Mouse (Mus musculus) liver, embryonic 13.5 days (tissue): ENCODE results near the gene Fitm1. TPM values are rescaled to one million over a fixed set of nuclear protein-coding genes. Genes with fewer than 3 reads are reported as not detected.

ENCODE experiments used
- ATAC-seq: fragments of 200-750 bp; cut with Nextera tagmentation; 2 replicates; pipeline ENCODE4 v1.8.0; 2017; ENCODE audit warnings: low read depth, mild to moderate bottlenecking, moderate number of reproducible peaks, moderate library complexity
- DNase-seq: peaks from one replicate; pipeline ENCODE4 v3.0.0; 2022
- H3K27ac ChIP-seq: fragments of 300-500 bp; sonication (generic); 2 replicates; pipeline ENCODE4 v1.5.1; 2015; ENCODE audit warnings: moderate library complexity, mild to moderate bottlenecking, inconsistent platforms
- H3K27me3 ChIP-seq: fragments of 300-500 bp; sonication (generic); 2 replicates; pipeline ENCODE4 v1.6.1; 2015; ENCODE audit warnings: mild to moderate bottlenecking, inconsistent platforms
- H3K36me3 ChIP-seq: fragments of 300-500 bp; sonication (generic); 2 replicates; pipeline ENCODE4 v1.6.1; 2015; ENCODE audit warnings: mild to moderate bottlenecking, inconsistent platforms
- H3K4me1 ChIP-seq: fragments of 300-500 bp; sonication (generic); replicated peaks from 2 replicates; pipeline ENCODE4 v1.6.1; 2015; ENCODE audit warnings: inconsistent platforms
- H3K4me2 ChIP-seq: fragments of 300-500 bp; sonication (generic); 2 replicates; pipeline ENCODE4 v1.6.1; 2015; ENCODE audit warnings: inconsistent platforms, mild to moderate bottlenecking, moderate library complexity
- H3K4me3 ChIP-seq: fragments of 300-500 bp; sonication (generic); replicated peaks from 2 replicates; pipeline ENCODE4 v1.5.1; 2015; ENCODE audit warnings: mild to moderate bottlenecking, inconsistent platforms
- H3K9ac ChIP-seq: fragments of 300-500 bp; sonication (generic); 2 replicates; pipeline ENCODE4 v1.6.1; 2015; ENCODE audit warnings: mild to moderate bottlenecking, inconsistent platforms
- H3K9me3 ChIP-seq: fragments of 300-500 bp; sonication (generic); replicated peaks from 2 replicates; pipeline ENCODE4 v1.6.1; 2016; ENCODE audit warnings: inconsistent platforms
- WGBS: fragments of 180-500 bp; shearing (Covaris S2); methylation state at CpG from one replicate; pipeline ENCODE4 v1.1.7; 2015; ENCODE audit not compliant: insufficient replicate concordance; 5-methylcytosine and 5-hydroxymethylcytosine counted together
- polyA plus RNA-seq: library from polyadenylated mRNA; unstranded; fragments of >200 nt; fragmentation: Nextera tagmentation; extraction: Ambion mirVana; gene quantifications from 2 replicates; pipeline ENCODE4 v1.2.1, GENCODE M21; 2015

Fitm1 gene
- polyA plus RNA-seq, 1 experiment from 2014 or later, result 0.51 TPM

DNA sequence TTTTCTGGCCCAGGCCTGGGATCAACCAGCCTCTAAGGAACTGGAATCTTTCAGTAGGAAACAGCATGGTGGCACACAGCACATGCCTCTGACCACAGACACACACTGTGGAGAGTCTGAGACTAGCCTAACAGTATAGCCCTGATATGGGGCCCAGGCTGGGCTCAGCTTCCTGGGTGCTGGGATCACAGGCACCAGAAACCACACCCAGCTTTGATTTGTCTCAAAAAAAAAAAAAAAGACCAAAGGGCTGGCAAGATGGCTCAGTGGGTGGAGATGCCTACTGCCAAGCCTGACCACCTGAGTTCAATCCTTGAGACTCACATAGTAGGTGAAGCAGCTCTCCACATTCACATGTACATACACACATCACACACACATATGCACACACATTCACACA lies 20.8 kb upstream of the Fitm1 start:
- no peaks in the 10 kb centered on the region for H3K9me3 ChIP-seq
- H3K4me1 ChIP-seq, result peaks cover 50% of the 10 kb centered on the region
- DNase-seq (no peak), ATAC-seq (no peak)
- H3K36me3 ChIP-seq, result peaks cover 9% of the 10 kb centered on the region
- H3K9ac ChIP-seq, result no peak overlapping the region
- H3K27ac ChIP-seq, result no peak overlapping the region
- H3K4me2 ChIP-seq, result no peak overlapping the region
- H3K27me3 ChIP-seq, result no peaks in the 10 kb centered on the region
- no peak overlapping the region for H3K4me3 ChIP-seq

DNA sequence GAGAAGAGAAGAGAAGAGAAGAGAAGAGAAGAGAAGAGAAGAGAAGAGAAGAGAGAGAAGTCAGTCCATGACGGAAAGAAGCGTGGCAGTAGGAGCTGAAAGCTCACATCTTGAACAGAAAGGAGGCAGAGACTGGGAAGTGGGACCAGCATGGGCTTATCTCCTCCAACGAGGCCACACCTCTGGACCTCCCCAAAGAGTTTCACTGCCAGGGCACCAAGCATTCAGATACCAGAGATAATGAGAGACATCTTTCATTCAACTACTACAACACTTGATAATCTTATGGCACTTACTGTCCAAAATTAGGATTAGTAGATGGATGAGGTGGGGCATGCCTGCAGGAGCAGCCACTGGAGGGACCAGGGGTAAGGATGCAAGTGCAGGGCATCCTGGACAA lies 19.6 kb upstream of the Fitm1 start:
- WGBS, result 56% methylated on average over 3 of the region's 3 CpGs
- Histone ChIP-seq H3K27me3 (no peaks in the 10 kb centered on the region), H3K4me2 (no peak overlapping the region), H3K27ac (no peak overlapping the region; the same call in 1 of the 2 replicates), H3K9ac (no peak overlapping the region), H3K36me3 (no peaks in the 10 kb centered on the region), H3K9me3 (no peaks in the 10 kb centered on the region), H3K4me1 (peaks cover 50% of the 10 kb centered on the region), H3K4me3 (no peak overlapping the region)
- DNase-seq (no peak), ATAC-seq (no peak)

DNA sequence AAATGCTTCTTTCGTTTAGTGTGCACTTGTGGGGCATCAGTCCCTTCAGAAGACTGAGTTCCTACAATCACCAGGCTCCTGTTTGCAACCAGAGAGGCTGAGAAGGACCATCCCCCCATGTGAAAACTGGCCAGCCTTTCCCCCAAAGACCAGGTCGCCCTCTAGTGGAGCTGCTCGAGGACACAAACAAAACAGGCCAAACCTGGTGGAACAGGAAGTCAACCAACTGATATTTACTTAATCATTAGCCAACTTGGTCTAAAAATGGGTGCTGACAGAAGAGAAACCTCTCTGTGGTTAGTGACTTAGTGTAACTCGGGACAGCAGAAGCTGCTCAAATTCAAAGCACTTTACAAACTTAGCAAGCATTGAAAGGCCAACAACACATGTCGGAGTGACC lies 18.4 kb upstream of the Fitm1 start:
- H3K36me3 ChIP-seq, result 0 out of 2 replicates have a peak, but pooled peaks cover 3% of the 10 kb centered on the region
- no peaks in the 10 kb centered on the region for H3K27me3 ChIP-seq
- no peak overlapping the region for H3K4me3 ChIP-seq
- DNase-seq (peak; percentile 64), ATAC-seq (no peak)
- WGBS, result 16% methylated on average over 5 of the region's 5 CpGs
- peak overlapping the region; percentile 38 for H3K9ac ChIP-seq
- H3K27ac ChIP-seq, result peak overlapping the region; percentile 99
- peaks cover 62% of the 10 kb centered on the region for H3K4me1 ChIP-seq
- no peak overlapping the region for H3K4me2 ChIP-seq
- no peaks in the 10 kb centered on the region for H3K9me3 ChIP-seq

DNA sequence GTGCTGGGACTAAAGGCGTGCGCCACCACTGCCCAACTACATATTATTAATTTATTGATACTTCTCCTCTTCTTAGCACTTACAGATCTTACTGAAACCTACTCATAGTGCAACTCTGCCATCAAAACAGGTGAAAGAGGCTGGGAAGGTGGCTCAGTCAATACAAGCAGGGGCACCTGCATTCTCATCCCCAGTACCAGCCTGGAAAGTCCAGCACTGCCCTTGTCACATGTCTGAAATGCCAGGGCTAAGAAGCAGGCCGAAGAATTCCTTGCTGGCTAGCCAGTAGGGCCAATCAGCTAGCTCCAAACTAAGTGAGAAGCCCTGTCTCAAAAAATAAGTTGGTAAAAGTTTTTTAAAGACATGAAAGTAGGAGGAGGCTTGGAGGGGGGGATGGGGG lies 17.8 kb upstream of the Fitm1 start:
- H3K4me2 ChIP-seq, result no peak overlapping the region
- 86% methylated on average over 3 of the region's 3 CpGs for WGBS
- no peak for ATAC-seq
- H3K36me3 ChIP-seq, result peaks cover 7% of the 10 kb centered on the region; the same call in 1 of the 2 replicates
- H3K27ac ChIP-seq, result peak overlapping the region; percentile 99
- no peak for DNase-seq
- H3K9ac ChIP-seq, result peak overlapping the region; percentile 38
- no peak overlapping the region for H3K4me3 ChIP-seq
- no peaks in the 10 kb centered on the region for H3K9me3 ChIP-seq
- peaks cover 67% of the 10 kb centered on the region for H3K4me1 ChIP-seq
- H3K27me3 ChIP-seq, result no peaks in the 10 kb centered on the region

DNA sequence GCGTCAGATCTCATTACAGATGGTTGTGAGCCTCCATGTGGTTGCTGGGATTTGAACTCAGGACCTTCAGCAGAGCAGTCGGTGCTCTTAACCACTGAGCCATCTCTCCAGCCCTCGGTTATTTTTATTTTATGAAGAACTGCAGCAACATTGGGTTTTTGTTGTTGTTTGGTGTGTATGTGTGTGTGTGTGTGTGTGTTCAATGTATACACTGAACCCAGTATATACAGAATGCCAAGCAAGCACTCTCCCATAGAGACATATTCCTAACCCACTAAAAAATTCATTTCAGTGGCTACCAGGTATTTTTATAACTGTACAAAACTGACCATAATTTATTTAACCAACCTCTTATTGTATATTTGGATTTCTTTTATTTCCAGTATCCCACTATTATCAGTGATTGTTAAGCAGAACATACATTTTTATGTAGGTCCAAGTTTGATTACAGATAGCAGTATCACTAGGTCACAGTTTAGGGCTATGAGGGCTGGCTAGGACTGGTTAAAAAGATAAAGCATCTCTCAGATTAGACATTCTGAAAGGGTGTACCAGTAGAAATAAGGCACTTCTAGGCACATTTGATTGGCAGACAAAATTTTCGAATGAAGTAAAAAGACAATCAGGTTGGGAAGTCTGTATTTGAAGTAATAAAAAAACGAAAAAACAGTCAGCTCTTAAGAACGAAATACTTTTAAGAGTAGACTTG lies 16.5 kb upstream of the Fitm1 start:
- Histone ChIP-seq H3K27me3 (no peaks in the 10 kb centered on the region), H3K9ac (peak overlapping the region; percentile 93), H3K4me1 (peaks cover 69% of the 10 kb centered on the region), H3K36me3 (peaks cover 20% of the 10 kb centered on the region), H3K4me2 (peak overlapping the region; percentile 89), H3K4me3 (peak overlapping the region; percentile 78), H3K27ac (peak overlapping the region; percentile 99), H3K9me3 (no peaks in the 10 kb centered on the region)
- peak; percentile 34 for ATAC-seq
- 32% methylated on average over 6 of the region's 6 CpGs for WGBS
- peak; percentile 52 for DNase-seq

DNA sequence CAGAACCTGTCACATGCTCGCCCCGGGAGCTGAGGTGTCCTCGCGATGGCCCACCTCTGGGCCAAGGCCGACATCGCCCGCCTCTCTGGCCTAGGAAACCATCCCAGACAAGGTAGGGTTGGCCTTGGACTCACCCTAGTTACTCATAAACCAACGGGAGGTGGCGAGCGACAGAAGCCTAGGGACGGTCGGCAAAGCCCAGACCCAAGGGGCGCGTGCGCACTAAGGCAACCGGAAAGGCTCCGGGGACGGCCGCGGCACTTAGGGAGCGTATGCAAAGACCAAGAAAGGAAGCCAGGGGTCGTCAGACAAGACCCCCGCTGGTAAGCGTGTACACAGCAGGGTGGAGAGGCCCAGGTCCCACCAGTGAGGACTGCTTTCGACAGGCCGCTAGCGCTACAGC lies 15.6 kb upstream of the Fitm1 start, which contains the start of gene Dcaf11:
TSS of gene Dcaf11 (plus strand) at position 208 of the 403 bp plus-strand sequence.
- DNase-seq, result peak; percentile 89
- under 1% methylated on average over 27 of the region's 27 CpGs for WGBS

GRCm38 (mm10) chr14:55560202-55561073 lies 15.0 kb upstream of the Fitm1 start, which contains the start of gene A730061H03Rik:
A730061H03Rik (minus strand) TSS chr14:55560406.
- H3K36me3 ChIP-seq, result peaks cover 35% of the 10 kb centered on the region
- H3K9me3 ChIP-seq, result no peaks in the 10 kb centered on the region
- H3K9ac ChIP-seq, result peak within 1 kb of the TSS; percentile 93
- peak within 1 kb of the TSS; percentile 99 for H3K27ac ChIP-seq
- peak within 1 kb of the TSS; percentile 78 for H3K4me3 ChIP-seq
- peaks cover 56% of the 10 kb centered on the region for H3K4me1 ChIP-seq
- H3K4me2 ChIP-seq, result peak within 1 kb of the TSS; percentile 89
- WGBS, result under 1% methylated on average over 51 of the region's 51 CpGs
- H3K27me3 ChIP-seq, result no peaks in the 10 kb centered on the region
- peak; percentile 97 for DNase-seq
- peak; percentile 87 for ATAC-seq

More for the DNA sequence above, 15.6 kb upstream of the Fitm1 start, which contains the start of gene Dcaf11:
- peak within 1 kb of the TSS; percentile 99 for H3K27ac ChIP-seq
- H3K4me3 ChIP-seq, result peak within 1 kb of the TSS; percentile 78
- peaks cover 60% of the 10 kb centered on the region for H3K4me1 ChIP-seq
- H3K27me3 ChIP-seq, result no peaks in the 10 kb centered on the region
- H3K9me3 ChIP-seq, result no peaks in the 10 kb centered on the region
- peak within 1 kb of the TSS; percentile 93 for H3K9ac ChIP-seq
- peak; percentile 79 for ATAC-seq
- H3K4me2 ChIP-seq, result peak within 1 kb of the TSS; percentile 89
- peaks cover 29% of the 10 kb centered on the region for H3K36me3 ChIP-seq

DNA sequence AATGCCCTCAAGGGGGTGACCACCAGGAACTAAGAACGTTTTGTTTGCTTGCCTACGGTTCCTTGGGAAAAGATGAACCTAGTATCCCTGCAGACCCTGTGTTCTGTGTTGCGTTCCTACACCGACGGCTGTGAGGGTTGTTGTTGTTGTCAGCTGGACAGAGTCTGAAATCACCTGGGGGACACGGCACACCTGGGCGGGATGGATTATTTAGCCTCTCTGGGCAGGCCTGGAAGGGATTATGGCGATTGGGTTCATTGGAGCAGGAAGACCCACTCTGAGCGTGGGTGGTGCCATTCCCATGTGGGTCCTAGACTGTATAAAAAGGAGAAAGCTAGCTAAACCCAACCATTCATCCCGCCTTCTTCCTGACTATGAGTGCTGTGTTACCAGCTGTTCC lies 13.6 kb upstream of the Fitm1 start:
- peak overlapping the region; percentile 78 for H3K4me3 ChIP-seq
- ATAC-seq (no peak), DNase-seq (no peak)
- H3K9me3 ChIP-seq, result no peaks in the 10 kb centered on the region
- peak overlapping the region; percentile 89 for H3K4me2 ChIP-seq
- no peaks in the 10 kb centered on the region for H3K27me3 ChIP-seq
- peak overlapping the region; percentile 67; the same call in 1 of the 2 replicates for H3K9ac ChIP-seq
- WGBS, result 81% methylated on average over 10 of the region's 10 CpGs
- peaks cover 50% of the 10 kb centered on the region for H3K36me3 ChIP-seq
- H3K4me1 ChIP-seq, result peaks cover 43% of the 10 kb centered on the region
- H3K27ac ChIP-seq, result peak overlapping the region; percentile 99

GRCm38 (mm10) chr14:55563249-55563648 lies 12.2 kb upstream of the Fitm1 start:
- 82% methylated on average over 11 of the region's 11 CpGs for WGBS
- DNase-seq (no peak), ATAC-seq (no peak)
- Histone ChIP-seq H3K36me3 (peaks cover 63% of the 10 kb centered on the region), H3K4me2 (no peak overlapping the region), H3K27me3 (no peaks in the 10 kb centered on the region), H3K9me3 (no peaks in the 10 kb centered on the region), H3K27ac (no peak overlapping the region), H3K4me1 (peaks cover 29% of the 10 kb centered on the region), H3K9ac (no peak overlapping the region), H3K4me3 (no peak overlapping the region)

DNA sequence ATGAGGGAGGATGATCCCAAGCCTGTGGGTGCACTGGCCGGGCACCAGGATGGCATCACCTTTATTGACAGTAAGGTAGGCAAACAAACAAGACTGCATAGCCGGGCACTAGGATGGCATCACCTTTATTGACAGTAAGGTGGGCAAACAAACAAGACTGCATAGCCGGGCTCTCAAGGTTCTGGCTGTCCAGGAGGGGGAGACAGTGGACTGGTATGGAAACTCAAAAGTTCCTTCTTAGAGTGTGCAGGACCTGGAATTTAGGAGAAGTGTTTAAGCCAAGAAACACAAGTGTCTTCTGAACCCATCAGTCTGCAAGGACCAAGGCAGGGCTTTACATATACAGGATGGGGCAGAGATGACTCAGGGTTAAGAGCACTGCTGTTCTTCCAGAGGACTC lies 9.7 kb upstream of the Fitm1 start:
- peaks cover 23% of the 10 kb centered on the region for H3K4me1 ChIP-seq
- no peak overlapping the region for H3K4me3 ChIP-seq
- peaks cover 88% of the 10 kb centered on the region for H3K36me3 ChIP-seq
- no peak overlapping the region for H3K27ac ChIP-seq
- H3K4me2 ChIP-seq, result no peak overlapping the region
- no peak for DNase-seq
- no peak for ATAC-seq
- no peak overlapping the region for H3K9ac ChIP-seq
- H3K9me3 ChIP-seq, result no peaks in the 10 kb centered on the region
- 78% methylated on average over 3 of the region's 3 CpGs for WGBS
- no peaks in the 10 kb centered on the region for H3K27me3 ChIP-seq

DNA sequence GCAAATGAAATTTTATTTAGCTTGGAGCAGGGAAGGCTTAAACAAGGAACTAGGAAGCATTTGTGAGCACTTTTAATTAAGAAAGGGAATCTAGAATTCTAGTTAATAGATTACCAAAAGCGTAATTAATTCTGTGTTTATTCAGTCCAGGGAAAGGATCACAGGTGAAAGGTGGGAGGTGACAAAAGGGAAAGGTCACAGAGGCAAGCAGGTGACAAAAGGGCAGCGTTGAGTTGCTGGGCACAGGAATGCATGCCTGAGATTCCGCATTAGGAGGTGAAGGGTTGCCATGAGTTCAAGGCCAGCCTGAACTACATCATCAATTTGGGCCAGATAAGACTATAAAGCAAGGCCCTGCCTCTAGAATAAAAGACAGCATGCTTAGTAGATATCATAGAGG lies 7.9 kb upstream of the Fitm1 start:
- DNase-seq (no peak), ATAC-seq (no peak)
- no peaks in the 10 kb centered on the region for H3K27me3 ChIP-seq
- no peaks in the 10 kb centered on the region for H3K9me3 ChIP-seq
- peaks cover 22% of the 10 kb centered on the region for H3K4me1 ChIP-seq
- H3K9ac ChIP-seq, result no peak overlapping the region
- H3K4me3 ChIP-seq, result no peak overlapping the region
- H3K27ac ChIP-seq, result no peak overlapping the region
- WGBS, result 80% methylated on average over 3 of the region's 3 CpGs
- no peak overlapping the region for H3K4me2 ChIP-seq
- peaks cover 84% of the 10 kb centered on the region for H3K36me3 ChIP-seq
